Mouse (Mus musculus) NIH3T3 (cell line): ENCODE measurements around the gene Ltbp2.
A peak's percentile ranks its signal among the peaks of the same experiment; 100 is the strongest.

Source experiments
- DNase-seq: peaks from one replicate; pipeline ENCODE4 v3.0.0-alpha.2; 2012; ENCODE audit warnings: low read depth

The Ltbp2 gene

GRCm38 (mm10) chr12:84805228-84805842 is 71.0 kb downstream of the Ltbp2 start:
- DNase-seq = peak; percentile 19

GRCm38 (mm10) chr12:84802625-84803024 is 73.7 kb downstream of the Ltbp2 start:
- DNase-seq = no peak

GRCm38 (mm10) chr12:84801532-84802110 is 74.7 kb downstream of the Ltbp2 start:
- DNase-seq = no peak

- DNase-seq = peak; percentile 19
Observed at GRCm38 (mm10) chr12:84800419-84800818, 75.9 kb downstream of the Ltbp2 start.

- DNase-seq = no peak
Observed at GRCm38 (mm10) chr12:84799086-84799485, 77.2 kb downstream of the Ltbp2 start.

- no peak for DNase-seq
Observed at GRCm38 (mm10) chr12:84794647-84795046, 81.7 kb downstream of the Ltbp2 start.

- DNase-seq = peak; percentile 6
Observed at GRCm38 (mm10) chr12:84792629-84793028, 83.7 kb downstream of the Ltbp2 start.

GRCm38 (mm10) chr12:84790853-84791252 is 85.5 kb downstream of the Ltbp2 start:
- DNase-seq = no peak

- DNase-seq = no peak
Observed at GRCm38 (mm10) chr12:84786091-84786490, 90.2 kb downstream of the Ltbp2 start.

GRCm38 (mm10) chr12:84784604-84785381 is 91.5 kb downstream of the Ltbp2 start:
- DNase-seq = peak; percentile 99

- no peak for DNase-seq
Observed at GRCm38 (mm10) chr12:84776229-84776628, 100.1 kb downstream of the Ltbp2 start.

- peak; percentile 39 for DNase-seq
Observed at GRCm38 (mm10) chr12:84774376-84774775, 102.0 kb downstream of the Ltbp2 start.

- DNase-seq = no peak
Observed at GRCm38 (mm10) chr12:84773476-84773875, 102.9 kb downstream of the Ltbp2 start.

GRCm38 (mm10) chr12:84772726-84773441 is 103.4 kb downstream of the Ltbp2 start, which contains the start of the genes Npc2 and Isca2:
Npc2 (minus strand) TSS chr12:84773152.
Isca2 (plus strand) TSS chr12:84773251.
- peak; percentile 99 for DNase-seq

- peak; percentile 55 for DNase-seq
Observed at GRCm38 (mm10) chr12:84771981-84772520, 104.3 kb downstream of the Ltbp2 start.

GRCm38 (mm10) chr12:84769624-84770023 is 106.7 kb downstream of the Ltbp2 start:
- no peak for DNase-seq

GRCm38 (mm10) chr12:84767510-84767909 is 108.8 kb downstream of the Ltbp2 start:
- peak; percentile 46 for DNase-seq

- peak; percentile 50 for DNase-seq
Observed at GRCm38 (mm10) chr12:84766113-84766735, 110.1 kb downstream of the Ltbp2 start.

- no peak for DNase-seq
Observed at GRCm38 (mm10) chr12:84765506-84765905, 110.8 kb downstream of the Ltbp2 start.

GRCm38 (mm10) chr12:84764756-84765155 is 111.6 kb downstream of the Ltbp2 start:
- peak; percentile 83 for DNase-seq

- no peak for DNase-seq
Observed at GRCm38 (mm10) chr12:84763577-84764218, 112.6 kb downstream of the Ltbp2 start.
